Mouse (Mus musculus) embryonic facial prominence, embryonic 15.5 days (tissue): ENCODE results near the gene Gpr45. TPM values are rescaled to one million over a fixed set of nuclear protein-coding genes. Genes with fewer than 3 reads are reported as not detected.

Experiments used
- microRNA-seq: library from miRNA; unstranded; fragments of <30 nt; microRNA quantifications from one replicate; pipeline ENCODE4, GENCODE M21; 2016; ENCODE audit warnings: borderline number of aligned reads
- polyA plus RNA-seq: library from polyadenylated mRNA; unstranded; fragments of >200 nt; fragmentation: Nextera tagmentation; extraction: Ambion mirVana; gene quantifications from 2 replicates; pipeline ENCODE4 v1.2.1, GENCODE M21; 2015

Gpr45 gene
- polyA plus RNA-seq, 1 experiment from 2014 or later, result 8.0 TPM

Small RNA genes within 50 kb of the gene (microRNA-seq; reads per million reads assigned to microRNA genes)
- not detected for gene Gm24001

Other genes starting within 250 kb of the Gpr45 start
- 41.3 and 41.6 TPM in 2 replicates for gene Mrps9, start 101.6 kb upstream of the Gpr45 start, polyA plus RNA-seq
- gene Tgfbrap1, start 145.8 kb downstream of the Gpr45 start, polyA plus RNA-seq, result 11.4 and 12.5 TPM in 2 replicates
- gene AI597479, start 145.8 kb downstream of the Gpr45 start, polyA plus RNA-seq, result 29.4 and 30.0 TPM in 2 replicates
- gene Fhl2, start 244.1 kb downstream of the Gpr45 start, polyA plus RNA-seq, result 22.0 and 22.9 TPM in 2 replicates